Mouse (Mus musculus) lung, adult 2 months (tissue): ENCODE measurements at regions not wholly inside any gene's neighbourhood (a gene's known extent, or its start where the extent isn't known, plus 50 kb on each side); places are given as distances from the start of the nearest gene placed in this dataset.

Experiments used
- DNase-seq: peaks from one replicate; pipeline ENCODE4 v3.0.0; 2022
- H3K4me1 ChIP-seq: fragments of 200-500 bp; 2 replicates; pipeline ENCODE4 v1.6.1; 2011; ENCODE audit warnings: low read length; ENCODE audit not compliant: control insufficient read depth, insufficient read depth
- H3K4me3 ChIP-seq: fragments of 200-500 bp; replicated peaks from 2 replicates; pipeline ENCODE3; 2011; ENCODE audit warnings: low read depth, mild to moderate bottlenecking, control low read depth, low read length; ENCODE audit errors: extremely low read depth
- CTCF ChIP-seq: fragments of 200-500 bp; IDR thresholded peaks from 2 replicates; pipeline ENCODE4 v1.5.1; 2011; ENCODE audit warnings: mild to moderate bottlenecking, low read length, control low read depth; ENCODE audit not compliant: insufficient read depth
- POLR2A ChIP-seq: fragments of 200-500 bp; IDR thresholded peaks from 2 replicates; pipeline ENCODE4 v1.6.1; 2011; ENCODE audit warnings: low read depth, mild to moderate bottlenecking, control low read depth, low read length, borderline replicate concordance; ENCODE audit errors: extremely low read depth
- WGBS: fragments of 180-500 bp; shearing (Covaris S2); methylation state at CpG from one replicate; pipeline ENCODE4 v1.1.7; 2018; 5-methylcytosine and 5-hydroxymethylcytosine counted together

- H3K4me1 ChIP-seq, result no peaks in the 10 kb centered on the region
- H3K4me3 ChIP-seq, result no peak overlapping the region
- no peak for TF ChIP-seq CTCF
- WGBS, result 86% methylated on average over 1 of the region's 1 CpGs
- DNase-seq, result no peak
Measured at GRCm38 (mm10) chr4:142545871-142546270, 306.7 kb upstream of the Kazn start.

- WGBS, result 47% methylated on average over 1 of the region's 1 CpGs
- TF ChIP-seq POLR2A (no peak), CTCF (no peak)
- no peak overlapping the region for H3K4me3 ChIP-seq
Measured at GRCm38 (mm10) chr4:142545187-142545586, 306.0 kb upstream of the Kazn start.

DNA sequence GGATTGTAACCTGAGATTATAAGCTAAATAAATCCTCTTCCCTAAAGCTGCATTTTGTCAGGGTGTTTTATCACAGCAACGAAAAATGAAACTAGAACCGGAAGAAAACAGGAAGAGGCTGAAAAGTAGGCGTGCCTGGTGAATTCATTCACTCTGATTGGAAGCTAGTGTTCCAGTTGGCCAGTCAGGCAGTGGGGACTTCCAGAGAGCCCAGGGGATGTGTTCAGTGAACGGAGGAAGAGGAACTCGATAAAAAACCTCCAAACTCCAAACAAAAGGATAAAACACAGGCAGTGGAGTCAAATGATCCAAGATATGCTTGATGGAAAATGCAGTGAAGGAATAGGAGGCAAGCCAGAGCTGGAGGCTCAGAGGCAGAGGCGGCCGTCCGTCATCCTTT is 305.5 kb upstream of the Kazn start:
- H3K4me3 ChIP-seq, result no peak overlapping the region
- 67% methylated on average over 8 of the region's 8 CpGs for WGBS
- H3K4me1 ChIP-seq, result no peaks in the 10 kb centered on the region
- TF ChIP-seq POLR2A (no peak), CTCF (no peak)
- DNase-seq, result no peak

More at GRCm38 (mm10) chr4:142545187-142545586, 306.0 kb upstream of the Kazn start:
- DNase-seq, result no peak
- H3K4me1 ChIP-seq, result no peaks in the 10 kb centered on the region

DNA sequence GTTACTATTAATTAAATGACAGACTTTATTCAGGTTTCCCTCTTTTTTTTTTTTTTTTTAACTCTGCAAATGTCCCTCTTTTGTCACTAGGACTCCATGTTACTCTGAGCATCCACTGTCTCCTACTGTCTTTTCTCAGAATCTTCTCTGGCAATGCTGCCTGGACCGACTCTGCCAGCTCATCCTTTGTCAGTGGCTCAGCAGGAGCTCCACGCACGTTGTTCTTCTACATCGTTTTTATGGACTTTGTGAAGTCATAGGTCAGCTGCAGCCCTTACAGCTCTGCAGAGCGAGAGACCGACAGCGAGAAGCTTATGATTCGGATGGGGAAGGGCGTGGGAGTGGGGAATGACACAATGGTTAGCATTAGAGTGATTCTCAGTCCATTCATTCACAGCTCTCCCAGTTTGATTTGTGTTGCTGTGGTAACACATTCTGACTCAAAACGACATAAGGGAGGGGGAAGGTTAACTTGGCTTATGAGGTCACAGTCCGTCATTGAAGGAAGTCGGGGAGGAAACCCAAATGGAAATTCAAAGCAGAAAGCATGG is 300.1 kb upstream of the Kazn start:
- TF ChIP-seq POLR2A (no peak), CTCF (no peak)
- DNase-seq, result no peak
- Histone ChIP-seq H3K4me1 (no peaks in the 10 kb centered on the region), H3K4me3 (no peak overlapping the region)
- 66% methylated on average over 12 of the region's 12 CpGs for WGBS

- Histone ChIP-seq H3K4me3 (no peak overlapping the region), H3K4me1 (no peaks in the 10 kb centered on the region)
- TF ChIP-seq POLR2A (no peak), CTCF (no peak)
- no peak for DNase-seq
- 63% methylated on average over 6 of the region's 6 CpGs for WGBS
Measured at GRCm38 (mm10) chr4:142527080-142527479, 287.9 kb upstream of the Kazn start.

DNA sequence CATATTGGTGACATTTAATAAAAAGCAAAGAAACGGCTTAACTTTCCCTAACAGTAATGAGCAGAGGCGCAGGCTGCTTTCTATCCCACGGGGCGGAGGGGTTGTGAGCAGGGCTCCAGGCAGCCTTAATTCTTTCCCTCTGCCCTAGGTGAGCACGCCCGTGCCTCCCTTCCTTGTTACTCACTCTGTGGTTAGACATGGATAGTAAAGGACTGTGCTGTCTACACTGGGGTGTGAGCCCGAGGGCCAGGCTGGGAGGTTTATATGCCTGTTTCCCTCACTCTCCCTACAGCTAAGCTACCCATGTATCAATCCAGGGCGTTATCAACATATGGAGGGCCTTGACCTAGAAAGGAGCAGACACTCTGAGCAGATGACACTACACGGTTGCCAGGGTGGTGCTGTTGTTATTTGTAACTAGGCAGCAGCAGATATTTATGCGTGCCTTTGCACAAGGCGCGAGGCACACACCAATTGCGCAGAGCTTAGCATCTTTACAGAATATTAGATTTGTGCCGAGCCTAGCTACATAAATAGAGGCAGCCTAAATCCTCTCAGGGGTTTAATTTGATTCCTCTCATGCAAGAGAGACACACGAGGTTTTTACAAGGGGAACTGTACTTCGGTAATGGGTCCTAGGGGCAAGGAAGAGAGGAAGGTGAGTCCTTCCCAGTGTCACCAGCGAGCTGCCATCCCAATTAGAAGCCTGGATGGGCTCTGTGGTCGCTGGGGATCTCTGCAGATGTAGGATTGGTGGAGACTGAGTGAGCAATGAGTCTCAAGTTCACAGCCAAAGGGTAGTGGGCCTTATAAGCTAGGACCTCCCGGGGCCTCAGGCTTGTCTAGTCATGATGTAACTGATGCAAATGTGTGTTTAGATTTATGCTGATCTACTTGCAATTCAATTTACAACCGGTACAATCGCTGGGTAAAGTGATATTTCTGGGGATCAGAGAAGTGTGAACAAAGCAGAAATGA is 278.6 kb upstream of the Kazn start:
- no peak for DNase-seq
- TF ChIP-seq POLR2A (no peak), CTCF (no peak)
- Histone ChIP-seq H3K4me3 (no peak overlapping the region), H3K4me1 (no peaks in the 10 kb centered on the region)
- 71% methylated on average over 21 of the region's 21 CpGs for WGBS

GRCm38 (mm10) chr4:142514751-142515150 is 275.6 kb upstream of the Kazn start:
- no peak overlapping the region for H3K4me3 ChIP-seq
- DNase-seq, result no peak
- TF ChIP-seq CTCF (no peak), POLR2A (no peak)
- H3K4me1 ChIP-seq, result no peaks in the 10 kb centered on the region
- WGBS, result 90% methylated on average over 4 of the region's 4 CpGs

- Histone ChIP-seq H3K4me1 (no peaks in the 10 kb centered on the region), H3K4me3 (no peak overlapping the region)
- DNase-seq, result no peak
- TF ChIP-seq CTCF, result no peak
- TF ChIP-seq POLR2A, result no peak
- 80% methylated on average over 2 of the region's 2 CpGs for WGBS
Measured at GRCm38 (mm10) chr4:142509386-142509785, 270.2 kb upstream of the Kazn start.

- TF ChIP-seq CTCF (no peak), POLR2A (no peak)
- Histone ChIP-seq H3K4me3 (no peak overlapping the region), H3K4me1 (no peaks in the 10 kb centered on the region)
- 15% methylated on average over 13 of the region's 13 CpGs for WGBS
- DNase-seq, result no peak
Measured at GRCm38 (mm10) chr4:142506383-142507211, 267.4 kb upstream of the Kazn start.

- TF ChIP-seq POLR2A (no peak), CTCF (no peak)
- WGBS, result 91% methylated on average over 15 of the region's 15 CpGs
- H3K4me3 ChIP-seq, result no peak overlapping the region
Measured at GRCm38 (mm10) chr4:142503761-142504160, 264.6 kb upstream of the Kazn start.

More at GRCm38 (mm10) chr4:142503761-142504160, 264.6 kb upstream of the Kazn start:
- no peaks in the 10 kb centered on the region for H3K4me1 ChIP-seq
- no peak for DNase-seq
